In genomic region chr10:38419771-38420170, GRCm38 (mm10) we compare ENCODE assay signal across 26 mouse cellular contexts.
A peak's percentile ranks its signal among the peaks of the same experiment; 100 is the strongest.
DNase-seq lines count a peak whose midpoint lies in the region; ATAC-seq and TF ChIP-seq lines count a peak whose summit lies in the region.
"Had no signal": no experiment of that assay in that cellular context is flagged by ENCODE, and none has a peak within 500 bp of the region (broad histone marks: within the 10 kb centered on the region; RNA-seq: fewer than 3 reads in every experiment).

No protein-coding gene starts in this region.

- DNase-seq in embryonic facial prominence, embryonic 14.5 days (ENCODE audit: low spot score) = peak; percentile 78
- no peak for DNase-seq in embryonic facial prominence, embryonic 10.5 days (ENCODE audit: low spot score)
- peak; percentile 44 for DNase-seq in limb, embryonic 14.5 days (ENCODE audit: low spot score)
- no peak for DNase-seq in limb, embryonic 10.5 days (ENCODE audit: low spot score)
- DNase-seq in neural tube, embryonic 10.5 days (ENCODE audit: extremely low spot score, low spot score) = no peak
- no peak for DNase-seq in Muller cell, postnatal 12 days (ENCODE audit: inconsistent ontology term)
- DNase-seq: adrenal gland, adult 2 months; cerebellum, adult 8-10 months; gastrocnemius, postnatal 36 days; heart, adult 18-20 months; heart, postnatal 36 days; kidney, adult 11 months; kidney, postnatal 36 days; lung, postnatal 36 days; thymus, adult 2 months; thymus, postnatal 36 days had no signal

- H3K4me1 ChIP-seq in embryonic facial prominence, embryonic 14.5 days (ENCODE audit: control insufficient read depth, insufficient read depth, low read length) = no peaks in the 10 kb centered on the region
- no peaks in the 10 kb centered on the region for H3K4me1 ChIP-seq in embryonic facial prominence, embryonic 10.5 days
- no peaks in the 10 kb centered on the region for H3K4me1 ChIP-seq in limb, embryonic 14.5 days (ENCODE audit: control insufficient read depth, insufficient read depth, low read length)
- no peaks in the 10 kb centered on the region for H3K4me1 ChIP-seq in limb, embryonic 10.5 days
- H3K4me1 ChIP-seq in neural tube, embryonic 13.5 days (replicated peaks) = no peaks in the 10 kb centered on the region
- no peaks in the 10 kb centered on the region for H3K4me1 ChIP-seq in neural tube, embryonic 15.5 days
- H3K4me1 ChIP-seq: forebrain, embryonic 13.5 days; limb, embryonic 15.5 days; liver, embryonic 15.5 days; lung, embryonic 15.5 days had no signal

- ATAC-seq in embryonic facial prominence, embryonic 14.5 days (ENCODE audit: low read depth) = no peak
- no peak for ATAC-seq in limb, embryonic 14.5 days (ENCODE audit: low FRiP score, low read depth)
- ATAC-seq in neural tube, embryonic 13.5 days (ENCODE audit: low read depth) = 0 out of 2 replicates have a peak, but pooled peaks have one; percentile 23
- peak; percentile 69 for ATAC-seq in neural tube, embryonic 15.5 days (ENCODE audit: low FRiP score)
- ATAC-seq: forebrain, embryonic 13.5 days; inflammation-experienced regulatory T-cells, adult 6 months had no signal

- H3K4me2 ChIP-seq in embryonic facial prominence, embryonic 14.5 days (ENCODE audit: low read depth, low read length) = no peak overlapping the region
- no peak overlapping the region for H3K4me2 ChIP-seq in limb, embryonic 14.5 days (replicated peaks; ENCODE audit: low read depth, low read length, severe bottlenecking)
- no peak overlapping the region for H3K4me2 ChIP-seq in neural tube, embryonic 13.5 days
- H3K4me2 ChIP-seq in neural tube, embryonic 15.5 days = no peak overlapping the region
- H3K4me2 ChIP-seq: forebrain, embryonic 13.5 days; heart, embryonic 11.5 days; limb, embryonic 15.5 days; liver, embryonic 15.5 days; lung, embryonic 15.5 days; midbrain, embryonic 11.5 days had no signal

- no peaks in the 10 kb centered on the region for H3K36me3 ChIP-seq in embryonic facial prominence, embryonic 14.5 days (ENCODE audit: control insufficient read depth, insufficient read depth, low read length)
- H3K36me3 ChIP-seq in embryonic facial prominence, embryonic 10.5 days (replicated peaks) = no peaks in the 10 kb centered on the region
- no peaks in the 10 kb centered on the region for H3K36me3 ChIP-seq in limb, embryonic 14.5 days (ENCODE audit: control insufficient read depth, insufficient read depth, low read length)
- H3K36me3 ChIP-seq in limb, embryonic 10.5 days = no peaks in the 10 kb centered on the region
- no peaks in the 10 kb centered on the region for H3K36me3 ChIP-seq in neural tube, embryonic 13.5 days
- H3K36me3 ChIP-seq in neural tube, embryonic 15.5 days = no peaks in the 10 kb centered on the region
- H3K36me3 ChIP-seq: limb, embryonic 15.5 days; liver, embryonic 15.5 days; lung, embryonic 15.5 days had no signal

- H3K4me3 ChIP-seq in embryonic facial prominence, embryonic 14.5 days (ENCODE audit: low read depth, low read length) = no peak overlapping the region
- no peak overlapping the region for H3K4me3 ChIP-seq in embryonic facial prominence, embryonic 10.5 days
- H3K4me3 ChIP-seq in limb, embryonic 14.5 days (replicated peaks; ENCODE audit: low read length) = no peak overlapping the region
- H3K4me3 ChIP-seq in limb, embryonic 10.5 days = no peak overlapping the region
- H3K4me3 ChIP-seq in neural tube, embryonic 13.5 days = no peak overlapping the region
- H3K4me3 ChIP-seq in neural tube, embryonic 15.5 days (replicated peaks) = no peak overlapping the region
- H3K4me3 ChIP-seq: forebrain, embryonic 13.5 days; layer of hippocampus, adult 2 months; limb, embryonic 15.5 days; liver, embryonic 15.5 days; lung, embryonic 15.5 days had no signal

- H3K9ac ChIP-seq in embryonic facial prominence, embryonic 14.5 days (ENCODE audit: low read depth, low read length) = no peak overlapping the region
- no peak overlapping the region for H3K9ac ChIP-seq in limb, embryonic 14.5 days (ENCODE audit: low read depth, low read length, severe bottlenecking)
- no peak overlapping the region for H3K9ac ChIP-seq in neural tube, embryonic 13.5 days
- H3K9ac ChIP-seq in neural tube, embryonic 15.5 days (replicated peaks) = no peak overlapping the region
- H3K9ac ChIP-seq: forebrain, embryonic 13.5 days; limb, embryonic 15.5 days; liver, embryonic 15.5 days; lung, embryonic 15.5 days had no signal

- no peak overlapping the region; the same call in 1 of the 2 replicates for H3K27ac ChIP-seq in embryonic facial prominence, embryonic 14.5 days (replicated peaks; ENCODE audit: low read depth, low read length)
- H3K27ac ChIP-seq in embryonic facial prominence, embryonic 10.5 days (replicated peaks) = no peak overlapping the region
- H3K27ac ChIP-seq in limb, embryonic 14.5 days (replicated peaks; ENCODE audit: low read depth, low read length) = no peak overlapping the region
- H3K27ac ChIP-seq in limb, embryonic 10.5 days = no peak overlapping the region
- H3K27ac ChIP-seq in neural tube, embryonic 13.5 days (replicated peaks) = no peak overlapping the region
- no peak overlapping the region for H3K27ac ChIP-seq in neural tube, embryonic 15.5 days (replicated peaks)
- H3K27ac ChIP-seq: forebrain, embryonic 13.5 days; layer of hippocampus, adult 2 months; limb, embryonic 15.5 days; liver, embryonic 15.5 days; lung, embryonic 15.5 days had no signal

- TF ChIP-seq POLR2A in limb, embryonic 14.5 days (IDR thresholded peaks at IDR 0.05; ENCODE audit: borderline replicate concordance, extremely low read depth, insufficient read depth, insufficient read length) = no peak

- H3K9me3 ChIP-seq in embryonic facial prominence, embryonic 14.5 days (ENCODE audit: control insufficient read depth, low read length) = no peaks in the 10 kb centered on the region
- no peaks in the 10 kb centered on the region for H3K9me3 ChIP-seq in embryonic facial prominence, embryonic 10.5 days
- no peaks in the 10 kb centered on the region for H3K9me3 ChIP-seq in limb, embryonic 14.5 days (ENCODE audit: control insufficient read depth, low read length)
- no peaks in the 10 kb centered on the region for H3K9me3 ChIP-seq in limb, embryonic 10.5 days (replicated peaks)
- H3K9me3 ChIP-seq in neural tube, embryonic 13.5 days = no peaks in the 10 kb centered on the region
- no peaks in the 10 kb centered on the region for H3K9me3 ChIP-seq in neural tube, embryonic 15.5 days (replicated peaks)
- H3K9me3 ChIP-seq: forebrain, embryonic 13.5 days; limb, embryonic 15.5 days; liver, embryonic 15.5 days; lung, embryonic 15.5 days had no signal

- H3K27me3 ChIP-seq in embryonic facial prominence, embryonic 14.5 days (replicated peaks; ENCODE audit: control insufficient read depth, insufficient read depth, low read length) = no peaks in the 10 kb centered on the region
- H3K27me3 ChIP-seq in embryonic facial prominence, embryonic 10.5 days (replicated peaks; ENCODE audit: low read depth, poor library complexity, severe bottlenecking) = no peaks in the 10 kb centered on the region
- no peaks in the 10 kb centered on the region for H3K27me3 ChIP-seq in limb, embryonic 14.5 days (ENCODE audit: control insufficient read depth, insufficient read depth, low read length)
- H3K27me3 ChIP-seq in limb, embryonic 10.5 days (ENCODE audit: low read depth, poor library complexity, severe bottlenecking) = no peaks in the 10 kb centered on the region
- H3K27me3 ChIP-seq in neural tube, embryonic 13.5 days = no peaks in the 10 kb centered on the region
- no peaks in the 10 kb centered on the region for H3K27me3 ChIP-seq in neural tube, embryonic 15.5 days (replicated peaks)
- H3K27me3 ChIP-seq: forebrain, embryonic 13.5 days; limb, embryonic 15.5 days; liver, embryonic 15.5 days; lung, embryonic 15.5 days had no signal

Comparison
In these comparisons a context has a peak if more than half of its experiments do, and no peak if none do; other contexts are left out.
1. DNase-seq: peak in embryonic facial prominence, embryonic 14.5 days (single experiment) and limb, embryonic 14.5 days (single experiment); none in embryonic facial prominence, embryonic 10.5 days (single experiment), limb, embryonic 10.5 days (single experiment), neural tube, embryonic 10.5 days (single experiment) and Muller cell, postnatal 12 days (single experiment).
2. ATAC-seq: peak in neural tube, embryonic 13.5 days (single experiment) and neural tube, embryonic 15.5 days (single experiment); none in embryonic facial prominence, embryonic 14.5 days (single experiment) and limb, embryonic 14.5 days (single experiment).